Mouse (Mus musculus) cerebellum, adult 9-10 months (tissue): Measurements from ENCODE around the gene Mymk.

Experiments
- DNase-seq: peaks from one replicate; pipeline ENCODE4 v3.0.0; 2022

The Mymk gene

DNA sequence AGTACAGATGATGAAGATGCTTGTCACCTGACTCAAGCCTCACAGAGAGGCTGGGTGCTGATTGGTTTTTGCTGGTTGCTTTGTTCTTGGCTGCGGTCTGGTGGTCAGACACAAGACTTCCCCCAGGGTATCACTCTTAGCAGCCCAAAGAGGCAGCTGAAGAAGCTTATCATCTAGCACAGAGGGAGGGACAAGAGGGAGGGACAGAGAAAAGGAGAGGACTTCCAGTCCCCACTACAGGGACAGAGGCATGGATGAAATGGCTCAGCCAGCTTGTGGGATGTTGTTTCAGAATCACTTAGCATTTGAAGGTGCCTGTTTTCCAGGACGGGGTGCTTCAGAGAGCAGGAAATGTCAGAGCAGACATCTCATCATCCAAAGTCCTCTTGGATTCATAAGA is 6.3 kb upstream of the Mymk start:
- no peak for DNase-seq

DNA sequence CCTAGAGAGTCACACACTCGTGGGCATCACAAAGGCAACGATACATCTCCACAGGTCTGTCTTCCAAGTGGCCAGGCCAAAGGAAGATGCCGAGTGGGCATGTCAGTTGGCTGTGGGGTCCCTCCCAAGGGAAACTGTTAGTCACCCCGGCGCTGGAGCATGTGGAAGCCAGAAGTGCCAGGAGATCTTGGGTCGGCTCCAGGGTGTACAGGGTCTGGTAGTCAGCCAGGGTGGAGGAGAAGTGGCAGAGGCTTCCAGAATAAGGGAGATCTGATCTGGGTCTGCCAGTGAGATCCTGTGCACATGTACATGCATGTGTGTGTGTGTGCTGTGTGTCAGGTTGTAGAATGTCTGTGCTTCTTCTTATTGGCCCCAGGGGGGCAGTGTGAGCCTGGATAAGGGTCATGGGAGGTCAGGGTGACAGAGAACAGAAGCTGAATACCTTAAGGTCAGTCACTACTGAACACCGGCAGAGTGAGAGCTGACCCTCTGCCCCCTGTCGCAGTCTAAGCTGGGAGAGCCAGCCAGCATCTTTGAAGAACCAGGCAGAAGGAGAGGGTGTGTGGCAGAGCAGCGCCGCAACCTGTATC is 5.8 kb upstream of the Mymk start:
- DNase-seq, result no peak

DNA sequence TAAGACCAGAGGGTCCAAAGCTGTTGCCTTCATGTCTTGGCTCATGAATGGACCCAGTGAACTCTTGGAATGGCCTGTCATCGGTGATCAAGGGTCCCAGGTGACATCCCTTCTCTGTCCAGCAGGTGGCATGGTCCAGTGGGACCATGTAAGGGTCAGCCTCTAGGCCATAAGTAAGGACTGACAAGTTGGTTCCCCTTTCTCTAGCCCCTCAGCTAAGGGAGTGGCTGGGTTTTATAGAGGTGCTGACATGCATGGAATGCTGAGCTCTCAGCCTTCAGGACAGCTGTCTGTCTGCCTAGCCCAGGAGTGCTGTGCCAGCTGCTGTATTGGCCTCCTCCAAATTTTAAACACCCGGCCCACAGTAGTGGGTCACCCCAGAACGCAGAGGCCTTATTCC is 3.5 kb upstream of the Mymk start:
- DNase-seq, result peak; percentile 58

DNA sequence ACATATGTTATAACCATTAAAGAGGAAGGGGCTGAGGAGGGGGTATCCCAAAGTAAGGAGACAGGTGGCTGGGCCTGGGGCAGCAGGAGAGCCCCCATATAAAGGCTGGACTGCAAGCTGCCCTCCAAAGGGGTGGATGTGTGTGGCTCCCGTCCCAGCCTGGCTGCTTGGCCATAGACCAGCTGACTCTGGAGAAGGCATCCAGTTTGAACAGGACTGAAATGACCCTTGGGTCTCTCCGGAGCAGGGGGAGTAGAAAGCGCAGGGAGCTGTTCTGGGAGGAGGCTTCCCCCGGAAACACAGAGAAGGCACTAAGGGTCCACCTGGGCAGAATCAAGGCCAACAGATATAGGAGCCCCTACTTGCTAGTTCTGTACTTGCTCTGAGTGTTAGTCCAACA is 2.8 kb upstream of the Mymk start:
- no peak for DNase-seq

DNA sequence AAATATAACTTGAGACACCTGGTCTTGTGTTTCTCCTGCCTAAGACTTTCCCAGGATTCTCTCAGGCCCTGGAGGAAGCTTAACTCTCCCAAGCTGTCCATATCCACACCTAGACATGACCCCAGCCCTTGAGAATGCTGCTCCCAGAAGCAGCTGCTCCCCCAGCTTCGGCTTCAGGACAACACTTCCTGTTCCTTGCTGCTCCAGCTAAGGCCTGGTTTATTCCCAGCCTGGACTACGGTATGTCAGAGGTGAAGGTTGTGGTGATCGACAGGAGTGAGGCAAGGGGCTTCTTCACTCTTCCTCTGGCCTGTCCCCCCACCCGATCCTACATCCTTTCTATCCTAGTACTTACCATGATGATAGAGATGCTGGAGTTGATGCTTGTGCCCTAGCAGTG is 1.4 kb upstream of the Mymk start:
- DNase-seq, result no peak

DNA sequence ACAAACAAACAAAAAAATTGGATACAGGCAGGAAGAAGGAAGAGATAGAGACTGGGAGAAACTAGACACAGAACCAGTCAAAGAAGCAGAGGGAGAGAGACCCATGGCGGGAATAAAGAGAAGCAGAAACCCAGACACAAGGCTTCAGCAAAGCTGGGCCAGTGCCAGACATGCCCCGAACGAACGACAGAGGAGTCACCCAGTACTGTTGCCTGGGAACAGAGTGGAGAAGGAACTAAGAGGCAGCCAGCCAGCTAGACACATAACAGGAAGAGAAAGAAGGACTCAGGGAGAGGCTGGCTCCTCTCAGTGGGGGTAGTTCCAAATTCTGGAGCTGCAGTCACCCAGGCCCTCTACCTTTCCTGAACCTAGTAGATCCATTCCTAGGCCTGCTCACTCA is 842 bp downstream of the Mymk start:
- DNase-seq, result no peak

DNA sequence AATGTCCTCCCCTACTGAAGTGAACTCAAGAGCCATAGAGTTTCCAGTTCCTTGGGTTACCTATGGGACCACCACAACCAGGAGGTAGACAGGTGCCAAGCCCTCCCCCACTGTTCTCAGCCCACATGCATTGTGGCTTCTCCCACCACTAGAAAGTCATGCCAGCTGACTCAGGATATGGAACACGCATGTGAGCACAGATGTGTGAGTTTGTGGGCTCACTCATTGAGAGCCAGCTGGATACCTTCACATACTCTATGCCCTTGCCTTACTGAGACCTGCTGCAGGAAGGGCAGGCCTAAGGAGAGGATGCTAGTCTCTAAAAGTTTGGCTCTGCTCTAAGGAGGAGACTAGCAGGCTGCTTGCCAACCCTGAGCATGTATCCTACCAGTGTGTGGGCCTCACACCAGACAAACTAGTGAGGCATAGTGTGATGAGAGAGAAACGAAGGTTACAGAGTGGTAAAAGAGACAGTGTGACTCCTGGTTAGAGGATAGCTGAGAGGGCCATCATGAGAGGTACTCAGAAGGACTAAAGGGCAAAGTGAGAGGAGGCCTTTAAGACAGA is 1.6 kb downstream of the Mymk start:
- no peak for DNase-seq

DNA sequence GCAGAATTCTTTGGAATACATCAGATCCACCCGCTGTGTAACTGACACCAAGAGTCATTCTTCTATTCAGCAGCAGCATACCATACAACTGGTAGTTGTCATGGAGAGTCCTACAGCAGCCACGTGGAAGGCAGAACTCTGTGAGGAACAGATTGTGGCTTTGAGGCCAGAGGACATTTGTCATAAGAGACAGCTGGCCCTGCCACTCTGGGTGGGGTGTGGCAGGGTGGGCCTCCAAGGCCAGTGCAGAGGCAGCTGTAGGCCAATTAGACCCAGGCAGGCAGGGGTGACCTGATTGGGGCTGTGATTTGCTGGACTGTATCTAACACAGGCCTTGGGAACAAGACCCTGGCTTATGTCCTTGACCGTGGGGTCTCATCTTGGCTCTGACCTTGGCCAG is 2.3 kb downstream of the Mymk start:
- no peak for DNase-seq

DNA sequence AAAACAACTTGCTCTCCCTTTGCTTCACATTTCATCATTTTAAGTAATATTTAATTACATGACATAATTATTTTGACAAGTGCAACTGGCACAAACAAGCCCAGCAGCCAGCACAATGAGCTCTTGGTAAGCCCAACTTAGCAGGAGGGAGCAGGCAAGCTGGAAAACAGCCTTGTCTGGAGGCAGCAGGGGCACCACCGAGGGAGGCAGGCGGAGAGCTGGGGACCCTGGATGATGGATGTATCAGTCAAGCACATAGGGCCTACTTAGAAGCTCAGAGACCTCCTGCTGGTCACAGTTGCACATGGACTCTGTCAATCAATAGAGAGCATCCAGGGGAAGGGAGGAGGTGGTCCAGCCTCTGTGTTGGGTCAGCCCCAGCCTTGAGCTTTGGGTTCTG is 4.0 kb downstream of the Mymk start:
- DNase-seq, result no peak

DNA sequence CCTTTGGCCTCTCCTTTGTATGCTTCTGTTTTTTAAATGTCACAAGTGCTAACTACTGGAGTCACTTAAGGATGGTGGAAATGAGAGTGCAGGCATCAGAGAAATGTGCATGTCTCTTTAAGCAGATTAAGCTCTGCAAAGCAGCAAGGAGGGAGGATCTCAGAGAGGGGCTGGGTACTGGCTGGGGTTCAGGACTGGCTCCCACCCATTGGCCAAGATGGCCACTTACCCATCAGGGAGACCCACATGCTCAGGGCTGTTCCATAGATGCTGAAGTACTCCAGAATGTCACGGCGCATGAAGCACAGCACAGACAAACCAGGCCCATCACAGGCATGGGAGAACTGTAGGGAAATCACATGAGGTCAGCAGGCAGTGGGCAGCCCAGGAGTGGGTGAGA is 4.9 kb downstream of the Mymk start:
- DNase-seq, result no peak

DNA sequence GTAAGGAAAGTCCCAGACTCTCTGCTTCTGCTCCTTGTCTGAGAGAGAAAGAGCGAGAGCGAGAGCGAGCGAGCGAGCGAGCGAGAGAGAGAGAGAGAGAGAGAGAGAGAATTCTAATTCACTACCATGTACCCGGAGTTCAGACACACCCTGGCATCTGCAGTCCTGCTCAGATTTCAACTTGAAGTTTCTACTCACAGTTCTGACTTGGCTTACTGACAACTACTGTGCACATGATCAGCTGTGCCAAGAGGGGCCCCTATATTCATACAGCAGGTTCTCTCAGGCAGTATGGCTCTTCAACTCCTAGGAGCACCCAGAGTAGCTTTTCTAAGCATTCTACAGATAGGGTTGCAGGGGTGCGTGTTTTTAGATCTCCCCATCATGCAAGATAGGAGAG is 12.8 kb downstream of the Mymk start:
- no peak for DNase-seq

DNA sequence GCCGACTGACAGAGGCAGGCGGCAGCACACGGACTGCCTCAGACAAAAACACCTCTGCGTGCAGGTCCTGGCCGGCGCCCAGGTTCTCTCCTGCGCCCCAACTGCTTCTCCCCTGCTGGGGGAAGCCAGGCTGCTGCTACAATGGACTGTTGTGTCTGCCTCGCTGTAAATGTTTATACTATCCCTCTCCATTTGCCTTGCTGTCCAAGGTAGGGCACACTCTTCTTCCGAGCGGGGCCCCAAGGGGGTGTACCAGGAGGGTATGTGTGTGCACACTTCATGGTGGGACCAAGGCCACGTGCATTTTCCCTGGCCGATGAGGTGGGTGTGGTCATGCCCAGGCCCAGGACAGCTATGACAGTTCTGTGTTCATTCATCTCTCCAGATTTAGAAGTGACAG is 13.2 kb downstream of the Mymk start:
- no peak for DNase-seq

DNA sequence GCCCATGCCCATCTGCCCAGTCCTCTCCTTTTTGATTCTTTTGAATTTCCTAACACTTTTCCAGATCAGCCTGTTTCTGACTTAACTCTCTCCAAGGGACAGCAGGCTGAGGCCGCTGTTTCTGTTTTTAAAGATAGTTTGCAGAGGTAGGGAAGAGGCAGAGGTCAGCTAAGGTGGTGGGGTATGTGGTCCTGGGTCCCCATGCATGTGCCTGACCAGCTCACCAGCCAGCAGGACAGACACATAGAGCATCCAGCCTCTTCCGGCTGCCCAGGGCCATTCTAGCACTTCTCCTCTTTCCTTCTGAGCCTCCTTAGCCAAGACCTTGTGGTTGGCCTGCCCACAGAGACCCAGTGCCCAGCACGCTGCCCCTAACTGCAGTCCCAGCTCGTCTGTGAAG is 13.7 kb downstream of the Mymk start:
- DNase-seq, result no peak

DNA sequence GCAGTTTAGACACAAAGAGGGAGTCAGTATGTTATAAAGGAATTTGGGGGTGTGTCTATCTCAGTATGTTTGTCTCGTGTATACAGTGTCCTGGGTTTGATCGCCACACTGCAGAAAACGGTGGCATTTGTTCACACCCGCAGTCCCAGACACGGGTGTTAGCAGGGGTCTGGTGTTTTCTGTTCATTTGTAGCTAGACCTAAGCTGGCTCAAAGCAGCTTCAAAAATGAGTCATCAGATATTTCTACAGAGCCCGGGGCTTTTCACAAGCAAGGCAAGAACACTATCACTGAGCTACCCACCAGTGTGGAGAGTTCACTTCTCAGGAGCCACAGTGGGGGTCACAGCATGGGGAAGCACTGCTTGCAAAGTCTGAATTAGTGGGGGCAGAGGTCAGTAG is 22.6 kb downstream of the Mymk start:
- no peak for DNase-seq

DNA sequence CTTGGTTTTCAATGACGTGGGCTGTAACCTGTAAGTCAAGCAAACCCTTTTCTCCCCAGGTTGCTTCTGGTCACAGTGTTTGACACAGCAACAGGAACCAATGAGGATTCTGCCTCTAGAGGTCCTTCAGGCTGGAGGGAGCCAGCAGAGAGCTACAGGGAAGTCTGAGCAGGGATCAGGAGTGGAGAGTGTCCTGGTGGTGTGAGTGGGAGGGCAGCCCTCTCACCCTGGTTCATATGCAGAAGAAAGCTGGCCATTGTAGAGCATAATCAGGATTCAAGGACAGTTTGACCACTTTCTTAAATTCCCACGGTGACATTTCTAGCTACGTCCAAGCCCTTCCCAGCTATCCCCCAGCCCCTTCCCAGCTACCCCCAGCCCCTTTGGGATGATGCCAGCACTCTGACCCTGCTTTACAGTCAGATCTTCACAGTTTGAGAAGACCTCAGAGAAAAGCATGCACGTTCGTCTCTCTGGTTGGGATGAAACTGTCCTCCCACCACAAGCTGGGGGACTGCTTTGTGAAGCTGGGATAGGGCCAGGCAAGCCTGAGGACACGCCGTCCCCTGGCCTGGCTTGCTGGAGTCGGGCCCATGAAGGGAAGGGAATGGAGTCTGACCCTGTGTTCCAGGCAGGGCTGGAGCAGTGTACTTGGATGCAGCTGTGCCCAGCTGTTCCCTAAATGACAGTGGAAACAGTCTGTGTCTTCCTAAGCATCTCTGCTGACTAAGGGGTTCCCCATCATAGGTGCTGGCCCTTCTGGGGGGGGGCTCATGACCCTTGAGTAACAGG is 25.8 kb downstream of the Mymk start:
- no peak for DNase-seq

DNA sequence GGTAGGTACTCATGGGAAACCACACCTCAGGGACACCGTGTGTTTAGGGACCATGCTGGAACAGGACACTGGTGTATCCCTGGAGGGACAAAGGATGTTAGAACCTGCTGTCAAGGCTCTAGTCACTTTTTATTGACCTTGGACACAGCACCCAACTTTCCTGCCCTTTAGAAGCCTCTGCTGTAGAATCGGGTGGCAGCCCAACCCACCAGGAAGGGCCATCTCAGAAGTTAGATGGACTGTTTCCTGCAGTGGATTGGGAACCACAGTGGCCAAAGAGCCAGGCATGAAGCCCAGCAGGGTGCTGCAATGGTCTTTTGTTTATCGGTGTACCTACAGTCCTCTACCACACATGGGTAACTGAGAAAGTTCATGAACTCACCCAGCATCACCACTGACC is 27.3 kb downstream of the Mymk start:
- DNase-seq, result no peak

DNA sequence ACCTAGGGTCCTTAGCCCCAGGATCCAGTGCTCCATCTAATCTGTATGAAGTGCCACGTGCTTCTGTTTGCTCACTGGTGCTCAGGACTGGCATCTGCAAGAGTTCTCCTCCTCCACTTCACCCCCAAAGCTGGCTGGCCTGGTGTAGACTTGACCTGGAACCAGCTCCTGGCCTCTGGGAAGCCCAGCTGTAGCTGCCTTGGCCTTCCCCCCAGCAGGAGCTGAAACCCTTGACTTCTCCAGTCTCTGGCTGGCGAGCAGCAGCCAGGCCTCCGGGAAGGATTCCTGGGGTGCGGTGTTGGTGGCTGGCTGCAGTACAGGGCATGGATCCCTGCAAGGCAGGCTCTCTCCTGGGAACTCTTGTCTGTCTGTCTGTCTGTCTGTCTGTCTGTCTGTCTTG is 27.8 kb downstream of the Mymk start:
- no peak for DNase-seq

DNA sequence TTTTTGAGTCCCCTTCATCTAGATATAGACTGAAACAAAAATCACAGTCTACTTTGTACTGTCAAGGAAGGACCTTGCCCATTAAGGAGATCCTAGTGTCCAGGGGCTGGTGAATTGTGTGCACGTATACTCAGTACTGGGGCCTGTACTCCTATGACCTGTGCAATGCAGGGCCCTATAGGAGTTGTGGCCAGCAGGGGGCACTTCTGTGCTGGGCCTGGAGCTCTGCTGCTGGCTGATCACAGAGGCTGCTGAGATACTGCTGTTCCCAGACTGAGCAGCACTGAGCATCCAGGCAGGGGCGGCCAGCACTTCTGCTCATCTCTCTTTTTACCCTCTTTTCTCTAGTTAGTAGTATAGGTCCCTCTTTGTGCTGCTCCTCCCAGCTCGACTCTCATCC is 28.5 kb downstream of the Mymk start:
- DNase-seq, result peak; percentile 80

DNA sequence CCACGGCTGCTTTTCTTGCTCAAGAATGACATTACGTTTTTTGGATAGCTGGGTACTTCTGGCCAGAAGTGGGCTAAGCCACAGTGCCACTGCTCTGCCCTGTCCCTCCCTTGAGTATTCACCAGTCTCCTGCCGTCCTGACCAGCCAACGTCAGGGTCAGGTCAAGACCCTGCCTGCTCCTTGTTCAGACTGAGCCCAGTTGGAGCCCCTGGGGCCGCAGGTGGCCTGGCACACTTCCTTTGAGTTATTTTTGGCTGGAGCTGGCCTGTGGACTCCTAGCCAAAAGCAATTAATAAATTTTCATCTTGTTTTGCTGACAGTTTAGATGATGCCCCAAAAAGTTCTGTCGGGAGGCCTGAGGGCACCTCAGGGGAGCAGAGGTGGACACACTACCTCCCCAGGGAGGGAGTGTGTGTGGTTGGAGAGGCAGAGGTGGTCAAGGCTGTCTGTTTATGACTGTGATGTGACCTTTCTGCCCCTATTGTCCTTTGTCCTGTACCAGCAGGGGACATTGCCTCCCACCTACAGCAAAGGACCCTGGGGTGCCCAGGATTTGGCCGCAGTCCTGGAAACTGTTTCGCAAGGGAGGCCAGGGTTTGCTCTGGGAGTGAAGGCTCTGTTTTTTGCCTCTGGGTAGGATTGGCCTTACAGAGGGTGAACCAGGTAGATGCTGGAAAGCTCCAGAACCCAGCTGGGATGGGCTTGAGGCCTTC is 29.7 kb downstream of the Mymk start:
- no peak for DNase-seq

DNA sequence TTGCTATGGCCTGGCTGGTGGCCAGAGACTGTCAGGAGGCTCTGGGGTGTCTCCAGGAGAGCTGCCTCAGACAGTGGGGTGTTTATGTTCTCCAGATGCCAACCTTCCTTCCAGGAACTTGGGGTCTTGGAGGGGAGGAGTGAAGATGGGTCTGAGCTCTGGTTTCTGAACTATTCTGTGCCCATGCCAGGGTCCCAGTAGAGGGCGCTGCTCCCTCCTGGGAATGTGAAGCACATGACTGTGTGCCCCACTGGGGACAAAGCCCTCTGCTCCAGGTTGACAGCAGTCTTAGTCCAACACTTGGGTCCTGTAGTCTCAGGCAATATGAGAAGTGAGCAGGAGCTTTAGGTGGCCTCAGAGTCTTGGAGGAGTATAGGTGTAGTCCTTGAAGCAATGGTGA is 32.7 kb downstream of the Mymk start:
- no peak for DNase-seq

DNA sequence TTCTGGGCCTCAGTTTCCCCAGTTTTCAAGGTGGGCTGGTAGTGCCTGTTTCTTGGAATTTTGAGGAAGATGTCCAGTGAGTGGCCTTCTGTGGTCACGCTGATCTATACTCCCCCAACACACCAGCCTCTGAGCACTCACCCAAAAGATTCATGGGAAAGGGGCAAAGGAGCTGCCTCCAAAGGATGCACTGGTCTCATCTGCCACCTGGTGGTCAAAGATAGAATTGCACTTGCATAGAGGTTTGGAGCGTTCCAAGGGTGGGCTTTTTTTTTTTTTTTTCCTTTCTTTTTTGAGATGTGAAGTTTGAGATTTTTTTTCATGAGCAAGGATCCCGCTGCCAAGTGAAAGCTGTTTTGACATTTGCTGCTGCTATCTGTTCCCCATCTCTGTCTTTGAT is 33.4 kb downstream of the Mymk start:
- peak; percentile 75 for DNase-seq

DNA sequence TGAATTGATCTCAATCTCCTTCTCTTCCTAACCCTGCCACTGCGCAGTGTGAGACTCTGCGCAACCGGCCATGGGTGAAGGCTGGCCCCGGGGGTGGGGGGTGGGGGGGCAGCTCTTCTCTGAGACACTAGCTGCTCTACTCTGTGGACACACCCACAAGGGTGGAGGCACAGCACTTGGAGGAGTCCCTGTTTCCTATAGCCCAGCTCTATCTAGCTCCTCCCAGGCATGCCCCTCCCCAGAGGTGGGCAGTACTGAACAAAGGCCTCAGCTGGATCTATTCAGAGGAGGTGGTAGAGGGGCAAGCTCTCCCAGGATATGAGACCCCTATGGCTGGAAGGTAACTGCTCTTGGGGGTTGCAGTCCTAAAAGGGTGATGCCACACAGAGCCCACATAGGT is 35.0 kb downstream of the Mymk start:
- DNase-seq, result no peak

DNA sequence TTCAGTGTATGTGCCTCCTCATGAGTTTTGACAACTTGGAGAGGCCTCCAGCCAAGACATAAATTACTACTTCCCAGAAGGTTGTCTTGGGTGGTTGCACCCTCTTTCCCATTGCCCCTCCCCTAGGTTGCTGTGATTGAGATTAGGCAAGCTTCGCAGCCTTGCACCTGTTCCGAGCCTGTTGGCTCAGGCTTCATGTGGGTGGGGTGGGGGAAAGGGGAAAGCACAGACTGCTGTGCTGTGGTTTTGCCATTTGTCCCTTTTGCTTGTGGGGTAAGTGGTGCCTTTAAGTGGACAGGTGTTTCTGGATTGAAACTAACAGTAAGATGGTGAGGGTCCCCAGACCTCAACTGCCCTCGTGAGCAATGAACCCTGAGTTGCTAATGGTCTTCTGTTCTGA is 36.0 kb downstream of the Mymk start:
- DNase-seq, result no peak

DNA sequence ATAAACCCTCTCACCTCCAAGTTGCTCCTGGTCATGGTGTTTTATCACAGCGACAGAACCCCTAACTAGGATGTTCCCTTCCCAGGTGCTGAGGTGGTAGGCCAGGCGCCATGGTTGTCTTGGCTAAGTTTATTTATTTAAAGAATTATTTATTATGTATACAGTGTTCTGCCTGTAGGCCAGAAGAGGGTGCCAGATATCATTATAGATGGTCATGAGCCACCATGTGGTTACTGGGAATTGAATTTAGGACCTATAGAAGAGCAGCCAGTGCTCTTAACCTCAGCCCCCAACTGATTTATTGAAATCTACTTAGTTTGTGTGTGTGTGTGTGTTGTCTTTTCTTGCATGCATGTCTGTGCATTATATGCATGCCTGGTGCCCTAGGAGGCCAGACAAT is 39.6 kb downstream of the Mymk start:
- no peak for DNase-seq
